Mouse (Mus musculus) mammary gland, adult 2 months (tissue): ENCODE results near the gene Bhlhb9. TPM values are rescaled to one million over a fixed set of nuclear protein-coding genes. Genes with fewer than 3 reads are reported as not detected.

Source experiments
- polyA plus RNA-seq: library from polyadenylated mRNA; depleted of rRNA; stranded (reverse); fragments of >200 nt; gene quantifications from 2 replicates; pipeline ENCODE4 v1.2.3, GENCODE M21; 2012; ENCODE audit warnings: low replicate concordance; rRNA removed

Gene Bhlhb9
- 2.1 and 3.1 TPM in 2 replicates for polyA plus RNA-seq

GRCm38 (mm10) chrX:135797212-135797644 lies at the start of gene Bhlhb9:
Bhlhb9 (plus strand) TSS chrX:135797594.

DNA sequence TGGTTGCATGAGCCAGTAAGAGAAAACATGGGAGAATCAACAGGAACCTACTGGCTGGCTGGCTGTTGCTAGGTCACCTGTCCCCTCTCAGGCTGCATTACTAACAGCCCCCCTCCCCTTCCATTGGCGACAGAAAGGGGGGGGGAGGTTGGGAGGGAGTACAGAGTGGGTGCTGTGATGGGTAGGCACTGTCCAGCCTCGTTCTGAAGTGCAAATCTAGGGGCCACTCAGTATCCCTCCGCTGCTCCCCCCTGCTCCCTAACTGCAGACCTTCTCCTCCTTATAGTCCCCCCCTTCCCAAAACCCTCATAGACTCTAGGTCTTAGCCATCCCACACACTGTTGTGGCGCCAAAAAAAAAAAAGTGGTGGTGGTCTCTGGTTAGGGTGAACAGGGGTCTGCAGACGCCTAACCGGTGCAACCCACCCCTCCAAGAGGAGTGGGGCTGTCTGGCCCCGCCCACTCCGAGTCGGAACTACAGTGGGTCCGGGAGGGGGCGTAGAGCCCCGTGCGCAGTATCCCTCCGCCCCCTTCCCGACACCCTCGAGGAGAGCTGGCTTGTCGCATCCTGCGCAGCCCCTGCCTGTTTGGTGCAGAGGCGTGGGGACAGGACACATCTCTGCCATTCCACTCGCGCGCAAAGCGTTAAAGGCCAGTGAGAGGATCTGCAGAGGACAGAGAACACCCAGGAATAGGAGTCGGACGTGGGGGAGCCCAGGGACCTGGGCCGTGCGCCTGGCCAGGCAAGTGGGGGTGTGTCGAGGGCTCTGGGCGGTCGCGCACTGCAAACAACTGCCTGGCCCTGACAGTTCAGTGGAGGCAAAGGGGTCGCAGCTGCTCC lies 41.3 kb downstream of the Bhlhb9 start, which contains the start of gene Gprasp2:
Gene Gprasp2, plus strand, starts transcription at position 514 of the 840 bp plus-strand sequence.

Other genes starting within 250 kb of the Bhlhb9 start
- gene Nxf7, start 198.8 kb upstream of the Bhlhb9 start, polyA plus RNA-seq = 0.75 and 1.7 TPM in 2 replicates
- not detected in 2 replicates for gene Prame, start 169.9 kb upstream of the Bhlhb9 start, polyA plus RNA-seq
- gene Tcp11x2, start 103.8 kb upstream of the Bhlhb9 start, polyA plus RNA-seq = not detected in 2 replicates
- not detected in 2 replicates for gene Tmsb15a, start 72.3 kb upstream of the Bhlhb9 start, polyA plus RNA-seq
- 0.90 and 1.1 TPM in 2 replicates for gene Armcx5, start 54.9 kb upstream of the Bhlhb9 start, polyA plus RNA-seq
- 12.1 and 14.5 TPM in 2 replicates for gene Gprasp1, start 54.9 kb upstream of the Bhlhb9 start, polyA plus RNA-seq
- gene Gprasp2, start 41.4 kb downstream of the Bhlhb9 start, polyA plus RNA-seq = 0.55 and 6.6 TPM in 2 replicates
- 38.8 and 88.4 TPM in 2 replicates for gene Arxes2, start 196.2 kb downstream of the Bhlhb9 start, polyA plus RNA-seq
- gene Arxes1, start 235.8 kb downstream of the Bhlhb9 start, polyA plus RNA-seq = 5.7 and 24.1 TPM in 2 replicates